Mouse (Mus musculus): ENCODE results near the gene Klrb1c.
"Not testable (repeated sequence)": the region's sequence is repeated elsewhere in the genome, so short reads cannot be mapped to it uniquely, and the experiment has no call there.

Klrb1c gene

GRCm38 (mm10) chr6:128797185-128797905 lies 8.3 kb upstream of the Klrb1c start:
- no peak for DNase-seq

- peak; percentile 5 for DNase-seq
Observed at GRCm38 (mm10) chr6:128796321-128796955, 7.4 kb upstream of the Klrb1c start.

- no peak for DNase-seq
Observed at GRCm38 (mm10) chr6:128793734-128794133, 4.7 kb upstream of the Klrb1c start.

GRCm38 (mm10) chr6:128790491-128790994 lies 1.5 kb upstream of the Klrb1c start:
- not testable (repeated sequence) for DNase-seq

- DNase-seq: no peak
Observed at GRCm38 (mm10) chr6:128788517-128788916, 498 bp downstream of the Klrb1c start.

- DNase-seq: not testable (repeated sequence)
Observed at GRCm38 (mm10) chr6:128786396-128786795, 2.6 kb downstream of the Klrb1c start.

GRCm38 (mm10) chr6:128769481-128770253 lies 19.3 kb downstream of the Klrb1c start:
- DNase-seq: no peak

- DNase-seq: no peak
Observed at GRCm38 (mm10) chr6:128768047-128768446, 21.0 kb downstream of the Klrb1c start.

GRCm38 (mm10) chr6:128766486-128767254 lies 22.3 kb downstream of the Klrb1c start:
- peak; percentile 60 for DNase-seq

GRCm38 (mm10) chr6:128765211-128765610 lies 23.8 kb downstream of the Klrb1c start:
- DNase-seq: no peak

- no peak for DNase-seq
Observed at GRCm38 (mm10) chr6:128764598-128764997, 24.4 kb downstream of the Klrb1c start.

- peak; percentile 98 for DNase-seq
Observed at GRCm38 (mm10) chr6:128763736-128764523, 25.1 kb downstream of the Klrb1c start.

- not testable (repeated sequence) for DNase-seq
Observed at GRCm38 (mm10) chr6:128762892-128763670, 25.9 kb downstream of the Klrb1c start.

- DNase-seq: no peak
Observed at GRCm38 (mm10) chr6:128761144-128761540, 27.9 kb downstream of the Klrb1c start.

- DNase-seq: peak; percentile 92
Observed at GRCm38 (mm10) chr6:128760416-128761143, 28.4 kb downstream of the Klrb1c start.

- peak; percentile 93 for DNase-seq
Observed at GRCm38 (mm10) chr6:128760016-128760415, 29.0 kb downstream of the Klrb1c start.

- DNase-seq: no peak
Observed at GRCm38 (mm10) chr6:128759221-128759950, 29.6 kb downstream of the Klrb1c start.

GRCm38 (mm10) chr6:128755402-128755763 lies 33.6 kb downstream of the Klrb1c start:
- not testable (repeated sequence) for DNase-seq

- not testable (repeated sequence) for DNase-seq
Observed at GRCm38 (mm10) chr6:128754748-128755401, 34.1 kb downstream of the Klrb1c start.
